Mouse (Mus musculus) heart, embryonic 15.5 days (tissue): ENCODE data around the gene Crabp1. TPM values are rescaled to one million over a fixed set of nuclear protein-coding genes. Genes with fewer than 3 reads are reported as not detected.

Source experiments
- ATAC-seq: fragments of 200-750 bp; cut with Nextera tagmentation; replicated peaks from 2 replicates; pipeline ENCODE4 v1.8.0; 2017; ENCODE audit warnings: low read depth, moderate TSS enrichment; ENCODE audit not compliant: insufficient number of reproducible peaks, insufficient read depth, low FRiP score
- H3K27ac ChIP-seq: fragments of 300-500 bp; sonication (generic); 2 replicates; pipeline ENCODE4 v1.5.1; 2015; ENCODE audit warnings: mild to moderate bottlenecking, inconsistent platforms
- H3K27me3 ChIP-seq: fragments of 300-500 bp; sonication (generic); 2 replicates; pipeline ENCODE4 v1.6.1; 2015; ENCODE audit warnings: inconsistent platforms
- H3K36me3 ChIP-seq: fragments of 300-500 bp; sonication (generic); 2 replicates; pipeline ENCODE4 v1.6.1; 2015; ENCODE audit warnings: mild to moderate bottlenecking, inconsistent platforms
- H3K4me1 ChIP-seq: fragments of 300-500 bp; sonication (generic); replicated peaks from 2 replicates; pipeline ENCODE4 v1.6.1; 2015; ENCODE audit warnings: inconsistent platforms
- H3K4me2 ChIP-seq: fragments of 300-500 bp; sonication (generic); 2 replicates; pipeline ENCODE4 v1.6.1; 2015; ENCODE audit warnings: inconsistent platforms, mild to moderate bottlenecking, moderate library complexity
- H3K4me3 ChIP-seq: fragments of 300-500 bp; sonication (generic); 2 replicates; pipeline ENCODE4 v1.5.1; 2015; ENCODE audit warnings: mild to moderate bottlenecking, inconsistent platforms
- H3K9ac ChIP-seq: fragments of 300-500 bp; sonication (generic); 2 replicates; pipeline ENCODE4 v1.6.1; 2015; ENCODE audit warnings: mild to moderate bottlenecking, inconsistent platforms
- H3K9me3 ChIP-seq: fragments of 300-500 bp; sonication (generic); replicated peaks from 2 replicates; pipeline ENCODE4 v1.6.1; 2016; ENCODE audit warnings: inconsistent platforms
- WGBS: fragments of 180-500 bp; shearing (Covaris S2); methylation state at CpG from one replicate; pipeline ENCODE4 v1.1.7; 2015; ENCODE audit warnings: mixed read lengths; 5-methylcytosine and 5-hydroxymethylcytosine counted together
- polyA plus RNA-seq: library from polyadenylated mRNA; unstranded; fragments of >200 nt; fragmentation: Nextera tagmentation; extraction: Ambion mirVana; gene quantifications from 2 replicates; pipeline ENCODE4 v1.2.1, GENCODE M21; 2015

Crabp1 gene
- polyA plus RNA-seq, 1 experiment from 2014 or later = 9.1 TPM

GRCm38 (mm10) chr9:54807761-54808160 is 43.2 kb downstream of the Crabp1 start:
- ATAC-seq = no peak
- H3K4me3 ChIP-seq = no peak overlapping the region
- no peaks in the 10 kb centered on the region; the same call in 1 of the 2 replicates for H3K27me3 ChIP-seq
- H3K9me3 ChIP-seq = no peaks in the 10 kb centered on the region
- no peak overlapping the region for H3K9ac ChIP-seq
- H3K4me1 ChIP-seq = no peaks in the 10 kb centered on the region
- no peaks in the 10 kb centered on the region for H3K36me3 ChIP-seq
- H3K27ac ChIP-seq = no peak overlapping the region
- H3K4me2 ChIP-seq = no peak overlapping the region
- WGBS = 69% methylated on average over 4 of the region's 4 CpGs

- Histone ChIP-seq H3K27me3 (no peaks in the 10 kb centered on the region; the same call in 1 of the 2 replicates), H3K4me2 (no peak overlapping the region), H3K27ac (no peak overlapping the region), H3K4me1 (no peaks in the 10 kb centered on the region), H3K9me3 (no peaks in the 10 kb centered on the region), H3K9ac (no peak overlapping the region), H3K4me3 (no peak overlapping the region), H3K36me3 (no peaks in the 10 kb centered on the region)
- WGBS = 39% methylated on average over 4 of the region's 4 CpGs
- no peak for ATAC-seq
Observed at GRCm38 (mm10) chr9:54809953-54810352, 45.4 kb downstream of the Crabp1 start.

GRCm38 (mm10) chr9:54816508-54817201 is 52.1 kb downstream of the Crabp1 start:
- no peaks in the 10 kb centered on the region for H3K9me3 ChIP-seq
- no peak overlapping the region for H3K9ac ChIP-seq
- 78% methylated on average over 10 of the region's 10 CpGs for WGBS
- no peak overlapping the region for H3K4me2 ChIP-seq
- H3K27me3 ChIP-seq = peaks cover 26% of the 10 kb centered on the region
- H3K4me1 ChIP-seq = no peaks in the 10 kb centered on the region
- H3K36me3 ChIP-seq = no peaks in the 10 kb centered on the region
- no peak for ATAC-seq
- H3K4me3 ChIP-seq = no peak overlapping the region
- no peak overlapping the region for H3K27ac ChIP-seq

GRCm38 (mm10) chr9:54821442-54822100 is 57.0 kb downstream of the Crabp1 start:
- Histone ChIP-seq H3K4me3 (no peak overlapping the region), H3K4me2 (no peak overlapping the region), H3K9me3 (no peaks in the 10 kb centered on the region), H3K4me1 (no peaks in the 10 kb centered on the region), H3K27me3 (peaks cover 26% of the 10 kb centered on the region), H3K9ac (no peak overlapping the region), H3K36me3 (no peaks in the 10 kb centered on the region), H3K27ac (no peak overlapping the region)
- ATAC-seq = no peak
- 52% methylated on average over 5 of the region's 5 CpGs for WGBS

Other genes starting within 250 kb of the Crabp1 start
- not detected in 2 replicates for gene Sh2d7, start 225.8 kb upstream of the Crabp1 start, polyA plus RNA-seq
- 5.3 and 5.6 TPM in 2 replicates for gene Cib2, start 204.5 kb upstream of the Crabp1 start, polyA plus RNA-seq
- gene Idh3a, start 178.4 kb upstream of the Crabp1 start, polyA plus RNA-seq = 393 and 522 TPM in 2 replicates
- 0.32 TPM in 1 of 2 replicates, not detected in the other for gene Acsbg1, start 102.9 kb upstream of the Crabp1 start, polyA plus RNA-seq
- gene Dnaja4, start 65.9 kb upstream of the Crabp1 start, polyA plus RNA-seq = 25.8 and 27.8 TPM in 2 replicates
- gene Wdr61, start 30.2 kb upstream of the Crabp1 start, polyA plus RNA-seq = 92.7 and 93.2 TPM in 2 replicates
- gene Ireb2, start 99.0 kb downstream of the Crabp1 start, polyA plus RNA-seq = 18.2 and 19.7 TPM in 2 replicates
- 2.1 and 2.6 TPM in 2 replicates for gene Hykk, start 152.5 kb downstream of the Crabp1 start, polyA plus RNA-seq
- 201 and 205 TPM in 2 replicates for gene Psma4, start 186.0 kb downstream of the Crabp1 start, polyA plus RNA-seq
- 0.62 and 0.87 TPM in 2 replicates for gene AY074887, start 186.2 kb downstream of the Crabp1 start, polyA plus RNA-seq
- 0.14 and 0.27 TPM in 2 replicates for gene Chrna5, start 216.1 kb downstream of the Crabp1 start, polyA plus RNA-seq